Mouse (Mus musculus) cortical plate, adult 2 months (tissue): ENCODE results near the gene Sp100.

Experiments used
- CTCF ChIP-seq: fragments of 200-500 bp; IDR thresholded peaks from 2 replicates; pipeline ENCODE4 v1.5.1; 2011; ENCODE audit warnings: mild to moderate bottlenecking, control low read depth, low read length; ENCODE audit not compliant: insufficient read depth; ENCODE audit errors: extremely low read depth
- POLR2A ChIP-seq: fragments of 200-500 bp; IDR thresholded peaks from 2 replicates; pipeline ENCODE4 v1.6.1; 2011; ENCODE audit warnings: mild to moderate bottlenecking, low read length, control low read depth; ENCODE audit not compliant: insufficient read depth; ENCODE audit errors: extremely low read depth

DNA sequence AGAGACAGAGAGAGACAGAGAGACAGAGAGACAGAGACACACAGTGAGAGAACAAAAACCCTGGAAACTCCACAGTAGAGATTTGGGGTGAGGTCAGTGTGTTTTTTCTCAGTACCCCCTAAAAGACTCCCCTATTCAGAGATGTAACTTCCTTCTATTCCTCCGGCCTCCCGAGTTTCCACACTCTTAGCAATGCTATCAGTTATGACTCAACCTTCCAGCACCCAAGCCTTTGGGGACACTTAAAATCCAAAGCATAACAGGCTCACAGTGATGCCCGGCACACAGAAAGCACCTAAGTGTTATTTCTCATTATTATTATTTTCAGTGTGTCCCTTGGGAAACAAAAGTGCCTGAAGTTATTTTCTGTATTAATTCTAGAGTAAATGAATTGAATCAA is 40.8 kb downstream of the Sp100 start:
- TF ChIP-seq CTCF: no peak
- no peak for TF ChIP-seq POLR2A
